ENCODE assay signal across 20 mouse cellular contexts in genomic region chr14:34591741-34592535, GRCm38 (mm10). TPM values are rescaled to one million over a fixed set of nuclear protein-coding genes. Genes with fewer than 3 reads are reported as not detected.
A peak's percentile ranks its signal among the peaks of the same experiment; 100 is the strongest.
DNase-seq lines count a peak whose midpoint lies in the region; ATAC-seq and TF ChIP-seq lines count a peak whose summit lies in the region.
"Had no signal": no experiment of that assay in that cellular context is flagged by ENCODE, and none has a peak within 500 bp of the region (broad histone marks: within the 10 kb centered on the region; RNA-seq: fewer than 3 reads in every experiment).

No protein-coding gene starts in this region.

- no peak for TF ChIP-seq POLR2A in limb, embryonic 14.5 days (IDR thresholded peaks at IDR 0.05; ENCODE audit: borderline replicate concordance, extremely low read depth, insufficient read depth, insufficient read length)

- 0 out of 2 replicates have a peak, but pooled peaks have one; percentile 13 for ATAC-seq in heart, embryonic 11.5 days (replicated peaks; ENCODE audit: insufficient number of reproducible peaks, low FRiP score, low TSS enrichment)
- peak; percentile 69 for ATAC-seq in limb, embryonic 14.5 days (ENCODE audit: low FRiP score, low read depth)
- no peak for ATAC-seq in forebrain, embryonic 12.5 days (ENCODE audit: low FRiP score)
- ATAC-seq: CD4-positive, CD25-positive, alpha-beta regulatory T cell, adult 4 months; hindbrain, embryonic 16.5 days had no signal

- 40% methylated on average over 15 of the region's 15 CpGs for WGBS in heart, embryonic 11.5 days (ENCODE audit: insufficient replicate concordance)
- 52% methylated on average over 15 of the region's 15 CpGs for WGBS in limb, embryonic 14.5 days
- WGBS in forebrain, embryonic 12.5 days = 75% methylated on average over 15 of the region's 15 CpGs

- peak overlapping the region; percentile 49 for H3K4me2 ChIP-seq in heart, embryonic 11.5 days
- H3K4me2 ChIP-seq in limb, embryonic 14.5 days (replicated peaks; ENCODE audit: low read depth, low read length, severe bottlenecking) = no peak overlapping the region
- H3K4me2 ChIP-seq in forebrain, embryonic 12.5 days = no peak overlapping the region

- no peak for DNase-seq in layer of hippocampus, adult 2 months (ENCODE audit: low spot score in 2 of 2)
- DNase-seq in layer of hippocampus, adult 9-11 months = no peak
- peak; percentile 19 for DNase-seq in ZHBTc4 (ENCODE audit: low read depth, low spot score)
- DNase-seq in limb, embryonic 14.5 days (ENCODE audit: low spot score) = peak; percentile 22
- DNase-seq in kidney, adult 8-10 months = no peak
- DNase-seq: adrenal gland, postnatal 36 days; cerebellum, adult 9-10 months; kidney, adult 11 months; kidney, postnatal 36 days; thymus, adult 18-20 months had no signal

- H3K36me3 ChIP-seq in heart, embryonic 11.5 days (ENCODE audit: control insufficient read depth, insufficient read depth, low read length) = no peaks in the 10 kb centered on the region
- no peaks in the 10 kb centered on the region for H3K36me3 ChIP-seq in limb, embryonic 14.5 days (ENCODE audit: control insufficient read depth, insufficient read depth, low read length)
- H3K36me3 ChIP-seq in forebrain, embryonic 12.5 days (replicated peaks) = no peaks in the 10 kb centered on the region
- H3K36me3 ChIP-seq: neural tube, embryonic 13.5 days had no signal

- peak overlapping the region; percentile 22; the same call in 1 of the 2 replicates for H3K4me3 ChIP-seq in layer of hippocampus, adult 2 months
- no peak overlapping the region for H3K4me3 ChIP-seq in heart, embryonic 11.5 days (ENCODE audit: low read depth, low read length)
- no peak overlapping the region for H3K4me3 ChIP-seq in limb, embryonic 14.5 days (replicated peaks; ENCODE audit: low read length)
- H3K4me3 ChIP-seq in forebrain, embryonic 12.5 days (replicated peaks) = no peak overlapping the region
- H3K4me3 ChIP-seq: forebrain, embryonic 13.5 days; neural tube, embryonic 13.5 days had no signal

- H3K27me3 ChIP-seq in heart, embryonic 11.5 days (ENCODE audit: control insufficient read depth, insufficient read depth, low read length) = no peaks in the 10 kb centered on the region
- H3K27me3 ChIP-seq in limb, embryonic 14.5 days (ENCODE audit: control insufficient read depth, insufficient read depth, low read length) = no peaks in the 10 kb centered on the region
- no peaks in the 10 kb centered on the region for H3K27me3 ChIP-seq in forebrain, embryonic 12.5 days
- H3K27me3 ChIP-seq: forebrain, embryonic 13.5 days; neural tube, embryonic 13.5 days had no signal

- TF ChIP-seq CTCF in layer of hippocampus, adult 2 months (conservative IDR thresholded peaks at IDR 0.05) = no peak

- peak overlapping the region; percentile 3; the same call in 1 of the 2 replicates for H3K27ac ChIP-seq in layer of hippocampus, adult 2 months
- peak overlapping the region; percentile 90 for H3K27ac ChIP-seq in heart, embryonic 11.5 days (ENCODE audit: low read depth, low read length)
- no peak overlapping the region for H3K27ac ChIP-seq in limb, embryonic 14.5 days (replicated peaks; ENCODE audit: low read depth, low read length)
- no peak overlapping the region for H3K27ac ChIP-seq in forebrain, embryonic 12.5 days
- H3K27ac ChIP-seq: forebrain, embryonic 13.5 days; liver, embryonic 14.5 days; neural tube, embryonic 13.5 days had no signal

- peaks cover 55% of the 10 kb centered on the region for H3K4me1 ChIP-seq in heart, embryonic 11.5 days (ENCODE audit: control insufficient read depth, insufficient read depth, low read length)
- H3K4me1 ChIP-seq in limb, embryonic 14.5 days (ENCODE audit: control insufficient read depth, insufficient read depth, low read length) = peaks cover 4% of the 10 kb centered on the region; the same call in 1 of the 2 replicates
- H3K4me1 ChIP-seq in forebrain, embryonic 12.5 days = peaks cover 4% of the 10 kb centered on the region; the same call in 1 of the 2 replicates
- H3K4me1 ChIP-seq: forebrain, embryonic 13.5 days; neural tube, embryonic 13.5 days had no signal

- H3K9me3 ChIP-seq in heart, embryonic 11.5 days (replicated peaks; ENCODE audit: control insufficient read depth, low read length) = no peaks in the 10 kb centered on the region
- no peaks in the 10 kb centered on the region for H3K9me3 ChIP-seq in limb, embryonic 14.5 days (ENCODE audit: control insufficient read depth, low read length)
- no peaks in the 10 kb centered on the region for H3K9me3 ChIP-seq in forebrain, embryonic 12.5 days
- H3K9me3 ChIP-seq: forebrain, embryonic 13.5 days; neural tube, embryonic 13.5 days had no signal

- 0 out of 2 replicates have a peak overlapping the region, but pooled peaks have one; percentile 35 for H3K9ac ChIP-seq in heart, embryonic 11.5 days (ENCODE audit: low read depth, low read length)
- no peak overlapping the region for H3K9ac ChIP-seq in limb, embryonic 14.5 days (ENCODE audit: low read depth, low read length, severe bottlenecking)
- no peak overlapping the region for H3K9ac ChIP-seq in forebrain, embryonic 12.5 days
- H3K9ac ChIP-seq: forebrain, embryonic 13.5 days; liver, embryonic 14.5 days; neural tube, embryonic 13.5 days had no signal

RNA-seq across cellular contexts. Expression of gene Ldb3, which starts 3.5 kb away (rescaled TPM):
- 1 to 10 TPM; 3.3 to 4.0 TPM for total RNA-seq in layer of hippocampus, adult 2 months (2021)
- 221 and 225 TPM in 2 replicates for polyA plus RNA-seq in heart, embryonic 11.5 days (2014; fragmentation: Nextera tagmentation; extraction: Ambion mirVana)
- 37.7 and 44.1 TPM in 2 replicates for polyA plus RNA-seq in limb, embryonic 14.5 days (2012; rRNA removed)
- 20.0 and 26.6 TPM in 2 replicates for polyA plus RNA-seq in limb, embryonic 14.5 days (2014; fragmentation: Nextera tagmentation; extraction: Ambion mirVana)
- polyA plus RNA-seq in forebrain, embryonic 12.5 days (2016; fragmentation: Nextera tagmentation; extraction: Ambion mirVana) = 0.13 and 0.20 TPM in 2 replicates
- polyA plus RNA-seq: CD4-positive, CD25-positive, alpha-beta regulatory T cell, adult 4 months had no signal

RNA-seq across cellular contexts. Expression of gene Opn4, which starts 8.0 kb away (rescaled TPM):
- total RNA-seq in layer of hippocampus, adult 2 months (2021) = not detected
- 4.1 and 4.2 TPM in 2 replicates for polyA plus RNA-seq in heart, embryonic 11.5 days (2014; fragmentation: Nextera tagmentation; extraction: Ambion mirVana)
- polyA plus RNA-seq in limb, embryonic 14.5 days (2012; rRNA removed) = 0.09 and 0.38 TPM in 2 replicates
- 0.25 and 0.50 TPM in 2 replicates for polyA plus RNA-seq in limb, embryonic 14.5 days (2014; fragmentation: Nextera tagmentation; extraction: Ambion mirVana)
- polyA plus RNA-seq in forebrain, embryonic 12.5 days (2016; fragmentation: Nextera tagmentation; extraction: Ambion mirVana) = 0.19 and 0.28 TPM in 2 replicates
- total RNA-seq: adrenal gland, postnatal 36 days; layer of hippocampus, postnatal 25 days; left cerebral cortex, postnatal 36 days had no signal
- polyA plus RNA-seq: CD4-positive, CD25-positive, alpha-beta regulatory T cell, adult 4 months; forebrain, embryonic 13.5 days; hindbrain, embryonic 16.5 days; liver, embryonic 14.5 days; neural tube, embryonic 13.5 days; small intestine, adult 2 months had no signal

Comparison
In these comparisons a context has a peak if more than half of its experiments do, and no peak if none do; other contexts are left out.
1. DNase-seq: peak in ZHBTc4 (single experiment) and limb, embryonic 14.5 days (single experiment); none in layer of hippocampus, adult 2 months (0 of 2), layer of hippocampus, adult 9-11 months (single experiment) and kidney, adult 8-10 months (0 of 2).
2. H3K27ac ChIP-seq: peak in layer of hippocampus, adult 2 months (single experiment) and heart, embryonic 11.5 days (single experiment); none in limb, embryonic 14.5 days (single experiment) and forebrain, embryonic 12.5 days (single experiment).
3. RNA of gene Ldb3, which starts 3.5 kb away (polyA plus RNA-seq): 221 to 225 TPM in heart, embryonic 11.5 days and 20.0 to 44.1 TPM in limb, embryonic 14.5 days; 0.13 to 0.20 TPM in forebrain, embryonic 12.5 days; every median in the first group is over 10 times any median in the second.